Mouse (Mus musculus) gastrocnemius, postnatal 10 days (tissue): ENCODE results near the gene Bcam. TPM values are rescaled to one million over a fixed set of nuclear protein-coding genes. Genes with fewer than 3 reads are reported as not detected.

ENCODE experiments used
- DNase-seq: peaks from one replicate; pipeline ENCODE4 v3.0.0; 2021; ENCODE audit warnings: mixed read lengths
- total RNA-seq, 2 experiments: library from RNA; stranded (reverse); gene quantifications; 2 replicates each; pipeline ENCODE4 v1.2.3; 2021

Gene Bcam
- total RNA-seq, 2 experiments from 2014 or later, result 60.3 to 68.9 TPM

DNA sequence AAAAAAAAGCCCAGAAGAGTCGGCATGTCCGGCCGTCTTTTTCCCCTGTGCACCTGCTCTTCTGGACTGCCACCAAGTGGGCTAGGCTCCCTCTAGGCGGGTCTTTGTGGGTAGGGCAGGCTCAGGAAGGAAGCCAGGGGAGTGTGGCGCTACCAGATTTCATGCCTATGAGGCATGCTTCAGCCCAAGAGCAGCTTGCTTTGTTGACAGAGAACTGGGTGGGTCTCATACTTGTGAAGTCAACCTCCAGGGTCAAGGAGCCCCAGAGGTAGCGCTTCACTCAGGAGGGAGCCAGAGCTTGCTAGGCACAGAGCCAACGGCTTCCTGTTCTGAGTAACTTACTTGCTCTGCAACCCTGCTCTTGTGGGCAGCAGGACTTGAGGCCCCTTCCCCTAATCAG is 17.2 kb downstream of the Bcam start:
- no peak for DNase-seq

DNA sequence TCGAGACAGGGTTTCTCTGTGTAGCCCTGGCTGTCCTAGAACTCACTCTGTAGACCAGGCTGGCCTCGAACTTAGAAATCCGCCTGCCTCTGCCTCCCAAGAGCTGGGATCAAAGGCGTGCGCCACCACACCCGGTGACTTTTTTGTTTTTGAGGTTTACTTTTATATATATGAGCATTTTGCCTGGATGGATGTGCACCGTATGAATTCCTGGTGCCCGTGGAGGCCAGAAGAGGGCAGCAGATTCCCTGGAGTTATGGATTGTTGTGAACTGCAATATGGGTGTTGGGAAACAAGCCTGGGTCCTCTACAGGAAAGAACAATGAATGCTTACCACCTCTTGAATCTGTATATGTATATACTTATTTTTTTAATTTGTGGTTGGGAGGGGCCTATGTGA is 18.2 kb downstream of the Bcam start:
- no peak for DNase-seq

DNA sequence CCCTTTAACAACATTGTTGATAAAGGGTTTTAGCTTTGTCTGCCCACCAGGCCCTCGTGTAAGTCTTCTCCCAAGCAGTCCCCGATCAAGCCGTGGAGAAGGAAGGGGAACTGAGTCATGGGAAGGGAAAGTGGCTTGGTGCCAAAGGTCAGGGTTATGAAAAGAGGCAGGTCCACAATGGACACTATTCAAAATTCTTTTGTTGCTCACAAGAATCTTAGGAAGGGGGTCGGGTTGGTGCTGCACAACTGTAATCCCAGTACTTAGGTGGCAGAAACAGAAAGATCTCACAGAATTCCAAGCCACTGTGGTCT is 19.8 kb downstream of the Bcam start:
- no peak for DNase-seq

DNA sequence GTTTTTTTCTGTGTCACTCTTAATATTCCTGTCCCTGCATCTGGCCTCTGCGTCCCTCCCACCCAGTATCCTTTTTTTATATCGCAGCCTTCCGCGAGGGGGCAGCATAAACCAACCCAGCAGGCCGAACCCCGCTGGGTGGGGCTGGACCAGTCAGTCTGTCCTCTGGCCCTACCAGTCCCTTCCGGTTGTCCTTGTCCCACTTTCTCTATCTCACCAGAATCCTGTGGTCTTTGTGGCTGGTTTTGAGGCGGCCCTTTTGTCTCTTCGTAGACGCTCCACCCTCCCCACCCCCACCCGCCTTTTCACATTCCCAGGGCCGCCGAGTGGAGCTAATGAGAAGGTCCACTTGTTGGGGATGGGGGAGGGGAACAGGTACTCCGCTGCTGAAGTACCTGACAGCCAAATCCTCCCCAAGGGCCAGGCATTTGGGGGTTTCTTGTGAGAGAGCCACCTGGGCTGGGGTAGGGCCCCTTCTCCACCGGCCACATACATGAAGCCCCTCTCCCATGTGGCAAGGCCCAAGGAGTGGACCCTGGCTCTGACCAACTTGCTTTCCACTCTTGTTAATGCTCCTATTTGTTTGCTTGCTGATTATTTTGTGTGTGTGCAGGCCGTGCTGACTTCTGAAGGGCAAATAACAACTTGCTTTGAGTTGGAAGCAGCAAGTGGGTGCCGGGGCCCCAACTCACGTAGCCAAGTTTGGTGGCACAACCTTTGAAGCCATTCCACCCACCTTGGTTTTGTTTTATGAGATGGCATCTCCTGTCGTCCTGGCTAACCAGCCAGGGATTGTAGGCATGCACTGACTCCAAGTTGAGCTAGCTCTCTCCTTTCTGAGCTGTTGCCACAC is 20.4 kb downstream of the Bcam start, which contains the start of gene Nectin2:
Gene Nectin2, minus strand, starts transcription at position 267 of the 853 bp plus-strand sequence.
- peak; percentile 90 for DNase-seq

DNA sequence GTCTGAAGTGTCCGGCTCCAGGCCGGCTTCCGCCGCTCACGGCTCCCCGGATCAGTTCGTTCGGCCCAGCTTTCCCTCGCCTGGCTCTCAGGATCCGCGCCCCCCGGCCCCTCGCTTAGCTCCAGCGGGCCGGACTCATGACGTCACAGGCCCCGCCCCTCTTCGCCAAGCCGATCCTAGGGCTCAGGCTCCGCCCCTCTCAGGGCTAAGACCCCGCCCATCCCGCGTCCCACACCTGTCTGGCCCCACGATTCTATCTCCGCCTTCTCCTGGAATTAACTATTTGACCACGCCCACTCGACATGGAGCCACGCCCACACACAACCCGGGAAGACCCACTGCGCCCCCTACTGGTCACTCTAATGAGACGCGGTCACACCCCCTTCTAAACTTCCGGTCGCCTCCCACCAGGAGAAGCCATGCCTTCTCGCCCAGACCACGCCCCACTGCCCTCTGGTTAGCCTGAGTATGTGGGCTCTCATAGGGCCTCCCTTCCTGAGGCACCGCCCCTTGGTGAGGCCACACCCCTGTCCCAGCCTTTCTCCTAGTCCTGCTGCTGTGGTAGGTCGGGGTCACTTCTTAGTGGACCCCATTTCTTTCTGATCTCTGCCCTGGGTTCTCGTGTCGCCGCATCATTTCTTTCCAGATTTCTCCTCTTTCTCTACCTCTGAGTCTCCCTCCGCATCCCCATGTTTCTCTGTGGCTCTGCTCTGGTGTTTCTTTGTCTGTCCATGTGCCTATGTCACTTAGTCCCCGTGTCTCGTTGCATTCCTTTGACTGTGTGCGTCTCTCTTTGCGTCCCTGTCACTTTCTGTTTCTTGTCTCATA is 21.2 kb downstream of the Bcam start:
- DNase-seq, result peak; percentile 94

DNA sequence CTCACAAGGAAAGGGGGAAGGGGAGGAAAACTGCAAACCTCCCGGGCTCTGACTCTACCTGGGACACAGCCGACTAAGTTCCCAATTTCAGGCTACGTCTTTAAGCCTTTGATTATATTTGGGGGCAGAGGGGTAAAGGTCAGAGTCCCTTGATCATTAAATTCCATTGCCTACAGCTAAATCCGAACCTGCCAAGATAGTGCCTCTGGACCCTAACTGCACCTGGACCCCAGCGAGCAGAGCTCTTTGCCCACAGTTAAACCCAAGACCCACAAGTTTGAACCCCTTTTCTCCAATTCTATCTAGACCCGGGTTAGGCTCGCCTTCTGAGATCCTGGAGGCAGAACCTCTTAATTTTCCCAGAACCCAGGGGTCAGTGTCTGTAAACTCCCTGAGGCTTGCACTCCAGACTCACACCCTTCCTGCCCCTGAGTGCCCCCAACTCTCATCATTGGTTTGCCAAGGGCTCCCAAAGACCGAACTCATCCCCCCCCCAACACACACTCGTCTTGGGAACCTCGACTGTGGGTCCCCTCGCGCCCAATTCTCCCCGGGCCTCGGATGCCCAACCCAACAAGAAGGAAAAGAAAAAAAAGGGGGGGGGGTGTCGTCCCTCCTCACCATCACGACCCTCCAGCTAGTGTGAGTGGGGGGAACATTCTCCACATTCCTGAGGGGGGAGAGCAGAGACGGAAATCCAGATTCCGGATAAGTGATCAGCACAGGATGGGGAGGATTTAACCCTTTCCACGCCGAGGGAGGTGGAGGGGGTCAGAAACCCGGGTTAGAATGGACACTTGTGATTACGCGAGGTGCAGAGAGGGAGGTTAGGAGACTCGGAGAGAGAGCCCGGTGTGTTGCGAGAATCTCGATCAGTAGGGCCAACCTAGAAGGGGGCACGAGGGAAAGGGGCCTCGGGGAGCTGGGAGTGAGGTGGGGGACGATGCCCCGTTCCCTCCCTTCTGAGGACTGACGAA is 22.3 kb downstream of the Bcam start:
- DNase-seq, result peak; percentile 32

DNA sequence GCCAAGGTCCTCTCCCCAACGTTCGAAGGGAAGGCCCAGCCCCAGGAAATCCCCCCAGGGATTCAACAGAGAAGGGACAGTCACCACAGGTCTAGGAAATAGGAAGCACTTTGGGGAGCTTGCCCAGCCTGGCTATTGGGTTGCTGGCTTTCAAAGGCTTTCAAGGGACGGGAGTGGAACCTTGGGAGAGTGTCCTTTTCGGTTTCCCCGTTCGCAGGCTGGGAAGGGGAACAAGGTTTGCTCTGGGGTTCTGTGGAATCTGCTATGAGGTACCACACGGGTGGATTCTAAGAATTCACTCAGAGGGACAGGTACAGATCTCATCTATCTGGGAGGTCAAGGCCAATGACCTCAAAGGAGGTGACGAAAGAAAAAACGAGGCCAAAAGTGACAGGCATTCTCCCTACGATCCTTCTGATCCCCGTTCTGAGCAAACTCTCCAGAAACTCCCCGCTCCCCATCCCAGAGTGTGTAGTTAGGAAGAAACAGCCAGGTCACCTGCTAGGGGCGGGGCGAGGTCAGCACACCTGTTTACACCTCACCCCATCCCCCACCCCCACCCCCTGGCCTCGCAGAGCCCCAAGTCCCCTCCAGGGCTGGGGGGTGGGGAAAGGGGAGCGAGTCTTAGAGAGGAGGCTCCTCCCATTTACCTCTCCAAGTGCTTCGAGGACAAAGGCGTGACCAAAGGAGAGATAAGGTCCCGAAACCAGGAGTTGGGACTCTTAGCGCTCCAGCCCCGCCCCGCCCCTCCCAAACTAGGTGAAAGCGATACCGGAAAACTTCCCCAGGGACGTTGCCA is 23.2 kb downstream of the Bcam start:
- no peak for DNase-seq

DNA sequence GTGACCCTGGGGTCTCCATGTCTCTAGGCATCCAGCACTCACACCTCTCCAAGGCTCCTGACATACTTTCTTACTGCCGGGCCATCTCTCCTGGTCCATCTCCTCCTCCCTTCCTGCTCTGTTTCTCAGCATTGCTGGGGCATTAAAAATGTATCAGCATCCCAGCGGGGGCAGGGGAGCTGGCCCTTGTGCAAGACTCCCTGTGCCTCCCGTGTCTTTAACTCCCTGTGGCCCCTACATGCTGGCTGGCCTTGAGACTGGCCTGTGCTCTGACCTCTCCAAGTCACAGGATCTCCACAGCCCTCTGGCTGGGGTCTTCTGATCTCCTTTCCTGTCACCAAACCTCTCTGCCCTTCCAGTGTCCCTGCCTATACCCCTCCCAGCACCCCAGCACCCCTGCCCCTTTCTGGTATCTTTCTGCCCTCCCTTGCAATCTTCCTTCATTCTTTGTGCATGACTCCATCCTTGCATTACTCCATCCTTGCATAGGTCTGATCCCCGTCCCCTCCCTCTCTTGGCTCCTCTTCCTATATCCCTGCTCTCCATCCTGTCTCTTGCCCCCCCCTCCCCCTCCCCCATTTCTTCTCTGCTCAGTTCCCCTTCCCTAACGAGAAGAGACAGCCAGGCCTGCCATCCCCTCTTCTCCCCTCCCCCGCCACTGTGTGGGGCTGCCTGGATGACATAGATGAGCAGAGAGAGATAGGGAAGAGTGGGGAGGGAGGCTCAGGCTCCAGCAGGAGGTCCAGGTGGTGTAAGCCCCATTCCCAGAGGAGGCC is 24.2 kb downstream of the Bcam start:
- no peak for DNase-seq

DNA sequence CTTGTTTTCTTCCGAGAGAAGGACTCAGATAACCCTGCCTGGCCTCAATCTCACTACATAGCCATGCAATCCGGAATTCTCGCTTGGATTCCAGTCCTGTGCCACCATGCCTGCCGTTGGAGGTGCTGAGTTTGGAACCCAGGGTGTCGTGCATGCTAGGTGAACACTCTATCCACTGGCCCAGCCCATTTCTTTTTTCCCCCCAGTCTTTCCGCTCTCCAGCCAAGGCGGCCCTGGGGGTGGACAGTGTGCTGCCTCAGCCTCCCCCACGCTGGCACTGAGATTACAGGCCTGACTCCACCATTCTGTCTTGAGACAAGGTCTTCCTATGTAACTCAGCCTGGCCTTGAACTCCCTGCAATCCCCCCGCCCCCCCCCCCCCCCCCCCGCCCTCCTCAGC is 24.8 kb downstream of the Bcam start:
- no peak for DNase-seq

DNA sequence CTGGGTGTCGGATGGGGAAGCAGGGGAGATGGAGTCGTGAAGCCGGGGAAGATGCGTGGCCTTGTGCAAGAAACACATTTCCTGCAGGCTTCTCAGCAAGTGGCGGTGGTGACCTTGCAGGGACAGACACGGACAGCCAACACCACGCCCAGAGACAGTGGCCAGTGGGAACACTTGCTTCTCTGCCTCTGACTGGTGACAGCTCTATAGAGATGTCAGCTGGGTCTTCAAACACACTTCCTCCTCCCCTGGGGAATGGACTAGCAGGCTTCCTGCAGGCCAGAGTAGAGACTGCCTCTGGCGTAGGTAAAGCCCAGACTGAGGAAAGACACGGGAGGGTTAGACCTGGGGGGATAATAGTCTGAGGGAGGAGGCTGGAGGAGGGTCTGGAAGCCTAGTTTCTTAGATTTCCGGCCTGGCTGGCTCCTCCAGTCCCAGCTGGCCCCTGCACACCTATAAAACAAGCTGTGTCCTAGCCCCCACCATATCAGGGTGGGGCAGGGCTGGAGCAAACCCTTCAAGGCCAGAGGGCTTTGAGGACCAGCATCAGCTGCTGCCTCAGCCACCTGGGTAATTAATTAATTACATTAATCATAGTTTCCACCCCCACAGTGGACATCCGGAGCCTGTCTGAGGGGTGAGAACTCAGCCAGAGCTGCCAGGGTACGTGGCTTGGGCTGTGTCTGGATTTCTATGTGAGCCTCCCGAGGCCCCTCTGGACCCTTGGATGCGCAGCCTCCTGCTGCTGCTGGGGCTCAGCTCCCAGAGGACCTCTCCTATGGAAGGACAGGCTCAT is 26.0 kb downstream of the Bcam start:
- no peak for DNase-seq

DNA sequence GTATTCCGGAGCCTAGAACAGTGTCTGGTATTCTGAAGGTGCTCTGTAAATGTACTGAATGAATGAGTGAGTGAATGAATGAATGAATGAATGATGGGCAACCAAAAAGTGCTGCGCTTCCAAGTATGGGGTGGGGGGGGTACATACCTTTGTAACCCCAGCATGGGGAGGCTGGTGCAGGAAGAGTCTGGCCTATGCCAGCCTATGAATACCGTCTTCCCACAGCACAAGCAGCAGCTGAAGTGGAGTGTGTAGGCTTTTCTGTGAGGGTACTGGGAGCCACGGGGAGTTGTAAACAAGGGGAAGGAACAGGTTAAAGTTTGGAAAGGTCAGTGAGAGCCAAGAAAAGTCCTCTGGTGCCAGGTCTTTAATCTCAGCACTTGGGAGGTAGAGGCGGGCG is 27.0 kb downstream of the Bcam start:
- no peak for DNase-seq

DNA sequence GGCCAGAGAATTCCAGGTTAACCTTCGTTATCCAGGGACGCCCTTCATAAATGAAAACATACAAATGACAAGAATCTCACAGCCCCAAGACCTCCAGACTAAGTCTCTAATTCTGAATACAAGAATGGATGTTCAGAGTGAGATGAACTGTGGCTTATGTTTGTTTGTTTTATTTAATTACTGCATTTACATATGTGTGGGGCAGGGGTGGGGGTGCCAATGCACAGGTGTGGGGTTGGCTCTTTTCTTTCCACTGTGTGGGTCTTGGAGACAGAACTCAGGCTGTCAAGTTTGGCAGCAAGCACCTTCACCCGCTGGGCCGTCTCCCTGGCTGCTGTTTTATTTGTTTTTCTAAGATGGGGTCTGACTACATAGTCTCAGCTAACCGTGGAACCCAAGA is 28.3 kb downstream of the Bcam start:
- no peak for DNase-seq

DNA sequence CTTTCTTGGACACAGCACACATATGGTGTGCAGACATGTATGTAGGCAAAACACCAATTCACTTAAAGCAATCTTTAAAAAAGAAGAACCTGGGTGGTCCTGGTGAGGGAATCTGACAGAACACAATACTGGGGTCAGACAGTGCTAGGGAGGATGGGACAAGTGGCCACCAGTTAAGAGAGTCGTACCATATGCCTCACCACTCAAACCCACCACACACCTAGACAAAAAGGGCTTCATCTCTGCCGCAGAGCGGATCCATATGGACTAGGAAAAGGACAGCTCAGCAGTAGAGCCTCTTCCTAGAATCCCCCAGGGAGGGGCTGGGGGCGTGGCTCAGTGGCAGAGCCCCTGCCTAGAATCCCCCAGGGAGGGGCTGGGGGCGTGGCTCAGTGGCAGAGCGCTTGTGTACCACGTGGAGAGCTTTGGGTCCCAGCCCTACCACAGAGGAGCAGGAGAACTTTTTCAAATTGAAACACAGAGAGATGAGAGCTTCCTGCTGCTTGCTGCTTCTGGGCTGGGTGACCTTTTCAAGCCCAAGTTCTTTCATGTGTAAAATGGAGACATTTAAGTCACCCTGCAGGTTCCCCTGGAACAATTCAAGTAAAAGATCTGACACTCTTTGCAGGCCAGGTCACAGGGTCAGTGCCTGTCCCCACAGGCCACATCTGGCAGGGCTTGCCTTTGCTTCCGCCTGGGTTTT is 29.3 kb downstream of the Bcam start:
- DNase-seq, result no peak

DNA sequence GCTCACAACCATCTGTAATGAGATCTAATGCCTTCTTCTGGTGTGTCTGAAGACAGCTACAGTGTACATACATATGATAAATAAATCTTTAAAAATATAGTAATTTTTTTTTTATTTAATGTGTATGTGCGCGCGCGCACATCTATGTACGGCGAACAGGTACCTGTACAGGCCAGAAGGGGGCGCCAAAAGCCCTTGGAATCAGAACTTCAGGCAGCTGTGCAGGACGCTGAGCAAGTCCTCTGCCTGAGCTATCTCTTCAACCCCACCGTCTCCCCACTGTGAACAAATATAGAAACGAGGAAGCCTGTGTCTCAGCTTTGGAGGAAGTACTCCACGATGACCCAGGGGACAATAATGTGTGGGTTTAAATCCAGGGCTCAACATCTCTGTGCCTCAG is 30.5 kb downstream of the Bcam start:
- DNase-seq, result no peak

DNA sequence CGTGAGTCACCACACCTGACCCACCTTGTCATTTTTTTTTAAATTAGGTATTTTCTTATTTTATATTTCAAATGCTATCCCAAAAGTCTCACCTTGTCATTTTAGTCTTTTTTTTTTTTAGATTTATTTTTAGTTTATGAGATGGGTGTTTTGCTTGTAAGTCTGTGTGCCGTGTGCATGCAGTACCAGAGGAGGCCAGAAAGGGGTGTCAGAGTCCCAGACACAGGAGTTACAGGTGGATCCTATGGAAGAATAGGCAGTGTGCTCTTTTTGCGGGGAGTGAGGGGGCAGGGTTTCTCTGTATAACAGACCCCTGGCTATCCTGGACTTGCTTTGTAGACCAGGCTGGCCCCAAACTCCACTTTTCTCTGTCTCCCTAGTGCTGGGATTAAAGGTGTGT is 32.0 kb downstream of the Bcam start:
- no peak for DNase-seq

DNA sequence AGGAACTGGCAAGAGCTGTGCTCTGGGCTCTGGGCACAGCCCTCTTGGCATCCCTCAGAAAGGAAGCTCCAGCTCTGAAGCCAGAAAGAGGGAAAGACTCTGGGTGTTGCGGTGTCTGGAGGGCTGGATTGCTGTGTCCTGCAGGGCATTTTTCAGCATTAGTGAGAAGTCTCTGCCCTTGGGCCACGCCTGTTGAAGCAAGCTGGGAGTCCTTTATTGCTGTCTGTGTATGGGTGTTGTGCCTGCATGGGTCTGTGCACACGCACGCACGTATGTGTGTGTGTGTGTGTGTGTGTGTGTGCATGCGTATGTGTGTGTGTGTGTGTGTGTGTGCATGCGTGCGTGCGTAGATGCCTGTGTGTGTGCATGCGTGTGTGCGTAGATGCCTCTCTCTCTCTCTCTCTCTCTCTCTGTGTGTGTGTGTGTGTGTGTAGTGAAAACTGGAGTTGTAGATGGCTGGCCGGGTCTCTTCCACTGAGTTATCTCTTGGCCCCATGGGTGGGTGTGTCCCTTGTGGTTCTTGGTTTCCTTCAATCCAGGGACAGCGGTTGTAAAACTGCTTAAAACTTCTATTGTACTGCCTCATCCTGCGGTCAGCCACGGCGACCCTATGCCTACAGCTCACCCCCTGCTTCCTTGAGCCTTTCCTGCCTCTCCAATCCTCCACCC is 34.3 kb downstream of the Bcam start:
- no peak for DNase-seq

DNA sequence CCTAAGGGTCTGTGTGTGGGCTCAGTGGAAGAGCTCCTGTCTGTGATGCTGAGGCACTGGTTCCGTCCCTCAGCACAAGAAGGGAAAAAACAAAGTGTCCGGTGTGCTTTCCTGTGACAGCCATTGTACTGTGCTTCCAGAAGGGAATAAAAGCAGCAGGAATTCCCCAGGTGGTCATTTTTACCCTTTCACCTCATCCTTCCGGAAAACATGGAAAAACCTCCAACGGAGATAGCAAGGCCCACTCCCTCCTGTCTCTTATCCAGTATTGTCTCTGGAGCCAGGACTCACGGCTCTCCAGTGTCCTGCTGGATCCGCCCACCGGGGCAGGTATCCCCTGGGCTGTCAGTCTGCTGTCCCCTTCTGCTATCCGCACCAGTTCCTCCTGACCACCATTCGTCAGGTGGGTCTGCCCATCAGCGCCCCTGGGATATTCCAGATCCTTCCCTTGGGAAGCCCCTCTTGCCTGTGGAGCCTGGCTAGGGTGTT is 36.6 kb downstream of the Bcam start:
- DNase-seq, result no peak

DNA sequence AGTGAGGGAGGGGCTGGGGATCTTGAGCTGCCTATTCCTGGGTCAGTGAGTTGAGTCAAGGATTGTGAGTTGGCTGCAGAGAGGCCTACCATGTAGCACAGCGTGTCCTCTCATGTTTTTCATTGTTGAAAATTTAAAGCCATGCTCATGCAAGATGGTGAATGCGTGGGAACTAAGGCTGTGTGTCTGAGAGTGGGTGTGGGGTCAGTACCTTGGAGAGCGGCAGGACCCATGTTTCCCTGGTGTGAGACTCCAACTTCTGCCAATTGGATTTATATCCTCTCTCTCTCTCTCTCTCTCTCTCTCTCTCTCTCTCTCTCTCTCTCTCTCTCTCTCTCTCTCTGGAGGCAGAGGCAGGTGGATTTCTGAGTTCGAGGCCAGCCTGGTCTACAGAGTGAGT is 44.3 kb downstream of the Bcam start:
- no peak for DNase-seq
